Mouse (Mus musculus) liver, embryonic 11.5 days (tissue): ENCODE measurements around the gene Slc7a11. TPM values are rescaled to one million over a fixed set of nuclear protein-coding genes. Genes with fewer than 3 reads are reported as not detected.

Experiments used
- ATAC-seq: fragments of 200-750 bp; cut with Nextera tagmentation; replicated peaks from 2 replicates; pipeline ENCODE4 v1.8.0; 2017; ENCODE audit warnings: moderate number of reproducible peaks, mild to moderate bottlenecking, moderate TSS enrichment, moderate library complexity; ENCODE audit not compliant: low FRiP score
- DNase-seq: peaks from one replicate; pipeline ENCODE4 v3.0.0-alpha.2; 2017; ENCODE audit warnings: low spot score
- H3K27ac ChIP-seq: fragments of 300-500 bp; sonication (generic); 2 replicates; pipeline ENCODE4 v1.5.1; 2014; ENCODE audit warnings: mild to moderate bottlenecking, low read depth, low read length, control low read depth
- H3K27me3 ChIP-seq: fragments of 300-500 bp; sonication (generic); replicated peaks from 2 replicates; pipeline ENCODE4 v1.6.1; 2014; ENCODE audit warnings: low read length, mixed read lengths; ENCODE audit not compliant: control insufficient read depth, insufficient read depth
- H3K36me3 ChIP-seq: fragments of 300-500 bp; sonication (generic); 2 replicates; pipeline ENCODE4 v1.6.1; 2014; ENCODE audit warnings: mild to moderate bottlenecking, low read length, moderate library complexity, mixed read lengths; ENCODE audit not compliant: control insufficient read depth, insufficient read depth
- H3K4me1 ChIP-seq: fragments of 300-500 bp; sonication (generic); replicated peaks from 2 replicates; pipeline ENCODE4 v1.6.1; 2014; ENCODE audit warnings: low read length, mixed read lengths; ENCODE audit not compliant: control insufficient read depth, insufficient read depth
- H3K4me2 ChIP-seq: fragments of 300-500 bp; sonication (generic); 2 replicates; pipeline ENCODE4 v1.6.1; 2014; ENCODE audit warnings: mild to moderate bottlenecking, control low read depth, moderate library complexity
- H3K4me3 ChIP-seq: fragments of 300-500 bp; sonication (generic); 2 replicates; pipeline ENCODE4 v1.5.1; 2014; ENCODE audit warnings: low read depth, low read length, control low read depth
- H3K9ac ChIP-seq: fragments of 300-500 bp; sonication (generic); 2 replicates; pipeline ENCODE4 v1.6.1; 2014; ENCODE audit warnings: low read depth, low read length, control low read depth
- H3K9me3 ChIP-seq: fragments of 300-500 bp; sonication (generic); 2 replicates; pipeline ENCODE4 v1.6.1; 2016; ENCODE audit warnings: low read length, inconsistent platforms, mixed read lengths; ENCODE audit not compliant: control insufficient read depth
- WGBS: fragments of 180-500 bp; shearing (Covaris S2); extraction: QIAGEN DNeasy Blood & Tissue Kit; methylation state at CpG from one replicate; pipeline ENCODE4 v1.1.7; 2014; 5-methylcytosine and 5-hydroxymethylcytosine counted together
- polyA plus RNA-seq: library from polyadenylated mRNA; unstranded; fragments of >200 nt; fragmentation: Nextera tagmentation; extraction: Ambion mirVana; gene quantifications from 2 replicates; pipeline ENCODE4 v1.2.1, GENCODE M21; 2014

Gene Slc7a11
- polyA plus RNA-seq, 1 experiment from 2014 or later, result 0.64 TPM

DNA sequence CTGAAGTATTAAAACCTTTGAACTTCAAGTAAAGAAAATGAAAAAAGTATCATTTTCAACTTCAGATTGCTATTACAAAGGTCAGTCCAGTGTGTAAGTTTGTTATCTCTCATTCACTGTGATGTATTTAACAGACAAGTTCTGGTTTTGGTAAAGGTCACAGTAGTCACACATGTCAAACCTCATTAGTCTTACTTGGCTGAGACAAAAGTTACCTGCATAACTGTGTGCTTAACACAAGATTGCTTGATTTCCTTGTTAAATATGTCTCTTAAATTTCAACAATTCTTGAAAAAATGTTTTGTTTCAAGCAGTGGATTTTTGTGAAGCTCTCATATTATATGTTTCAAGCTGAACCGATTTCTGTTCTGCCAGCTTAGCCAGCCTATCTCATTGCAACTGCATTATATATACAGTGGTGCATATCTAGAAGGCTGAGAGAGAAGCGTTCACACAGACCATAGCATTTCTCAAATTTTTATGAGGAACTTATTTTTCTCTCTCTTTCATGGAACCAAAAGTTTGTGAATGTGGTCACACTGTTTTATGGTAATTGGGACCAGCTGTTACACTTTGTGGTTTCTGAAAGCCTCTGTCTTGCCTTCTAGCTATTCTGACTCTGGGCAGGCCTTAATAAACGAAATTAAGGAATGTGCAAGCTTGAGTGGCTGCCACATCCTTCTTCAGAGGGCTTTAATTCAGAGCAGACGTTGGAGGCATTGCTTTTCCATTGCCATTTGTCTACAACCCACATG, 514.7 kb downstream of the Slc7a11 start:
- Histone ChIP-seq H3K9ac (no peak overlapping the region), H3K9me3 (no peaks in the 10 kb centered on the region), H3K27me3 (no peaks in the 10 kb centered on the region), H3K4me1 (no peaks in the 10 kb centered on the region), H3K4me3 (no peak overlapping the region), H3K36me3 (no peaks in the 10 kb centered on the region), H3K27ac (no peak overlapping the region), H3K4me2 (no peak overlapping the region)
- no peak for ATAC-seq
- 41% methylated on average over 4 of the region's 4 CpGs for WGBS
- no peak for DNase-seq

DNA sequence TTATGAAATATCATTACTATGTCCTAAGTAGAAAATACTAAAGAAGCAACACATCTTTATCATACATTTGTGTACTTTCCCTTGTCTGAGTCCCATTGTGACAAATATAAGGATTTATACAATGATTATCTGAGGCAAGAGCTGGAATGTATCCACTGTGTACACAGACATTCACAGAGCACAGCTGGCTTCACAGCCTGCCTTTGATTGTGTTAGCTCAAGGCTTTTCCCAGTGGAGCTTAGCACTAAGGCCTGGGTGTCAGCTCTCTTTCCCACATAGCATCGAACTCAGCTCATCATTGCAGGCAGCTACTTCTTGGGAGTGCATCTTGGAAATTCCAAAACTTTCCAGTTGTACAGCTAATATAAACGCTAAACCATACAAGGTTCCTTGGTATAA, 529.5 kb downstream of the Slc7a11 start:
- no peak overlapping the region for H3K4me2 ChIP-seq
- H3K27ac ChIP-seq, result no peak overlapping the region
- DNase-seq (no peak), ATAC-seq (no peak)
- WGBS, result 70% methylated on average over 2 of the region's 2 CpGs
- H3K4me1 ChIP-seq, result no peaks in the 10 kb centered on the region
- no peak overlapping the region for H3K4me3 ChIP-seq
- no peak overlapping the region for H3K9ac ChIP-seq
- no peaks in the 10 kb centered on the region for H3K9me3 ChIP-seq
- H3K36me3 ChIP-seq, result no peaks in the 10 kb centered on the region
- no peaks in the 10 kb centered on the region for H3K27me3 ChIP-seq

DNA sequence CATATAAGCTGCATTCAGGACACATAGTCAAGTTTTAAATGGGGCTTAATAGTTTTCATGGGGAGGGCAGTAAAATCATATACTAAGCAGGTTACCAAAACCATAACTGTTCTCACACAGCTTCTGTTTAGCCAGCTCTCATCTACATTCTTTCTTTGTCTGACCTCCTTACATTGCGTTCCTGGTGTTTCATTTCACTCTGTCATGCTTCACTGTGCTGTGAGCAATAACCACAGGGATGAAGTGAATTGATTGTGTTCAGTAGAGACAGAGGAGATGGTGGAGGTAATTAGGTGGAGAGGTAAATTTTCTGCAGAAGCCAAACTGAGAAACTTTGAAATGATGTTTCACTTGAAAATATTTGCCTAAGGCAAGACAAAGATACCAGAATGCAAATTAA, 532.5 kb downstream of the Slc7a11 start:
- no peaks in the 10 kb centered on the region for H3K9me3 ChIP-seq
- ATAC-seq (no peak), DNase-seq (no peak)
- H3K4me2 ChIP-seq, result no peak overlapping the region
- 73% methylated on average over 1 of the region's 1 CpGs for WGBS
- H3K9ac ChIP-seq, result no peak overlapping the region
- no peaks in the 10 kb centered on the region for H3K36me3 ChIP-seq
- H3K27me3 ChIP-seq, result no peaks in the 10 kb centered on the region
- no peak overlapping the region for H3K27ac ChIP-seq
- no peak overlapping the region for H3K4me3 ChIP-seq
- no peaks in the 10 kb centered on the region for H3K4me1 ChIP-seq

DNA sequence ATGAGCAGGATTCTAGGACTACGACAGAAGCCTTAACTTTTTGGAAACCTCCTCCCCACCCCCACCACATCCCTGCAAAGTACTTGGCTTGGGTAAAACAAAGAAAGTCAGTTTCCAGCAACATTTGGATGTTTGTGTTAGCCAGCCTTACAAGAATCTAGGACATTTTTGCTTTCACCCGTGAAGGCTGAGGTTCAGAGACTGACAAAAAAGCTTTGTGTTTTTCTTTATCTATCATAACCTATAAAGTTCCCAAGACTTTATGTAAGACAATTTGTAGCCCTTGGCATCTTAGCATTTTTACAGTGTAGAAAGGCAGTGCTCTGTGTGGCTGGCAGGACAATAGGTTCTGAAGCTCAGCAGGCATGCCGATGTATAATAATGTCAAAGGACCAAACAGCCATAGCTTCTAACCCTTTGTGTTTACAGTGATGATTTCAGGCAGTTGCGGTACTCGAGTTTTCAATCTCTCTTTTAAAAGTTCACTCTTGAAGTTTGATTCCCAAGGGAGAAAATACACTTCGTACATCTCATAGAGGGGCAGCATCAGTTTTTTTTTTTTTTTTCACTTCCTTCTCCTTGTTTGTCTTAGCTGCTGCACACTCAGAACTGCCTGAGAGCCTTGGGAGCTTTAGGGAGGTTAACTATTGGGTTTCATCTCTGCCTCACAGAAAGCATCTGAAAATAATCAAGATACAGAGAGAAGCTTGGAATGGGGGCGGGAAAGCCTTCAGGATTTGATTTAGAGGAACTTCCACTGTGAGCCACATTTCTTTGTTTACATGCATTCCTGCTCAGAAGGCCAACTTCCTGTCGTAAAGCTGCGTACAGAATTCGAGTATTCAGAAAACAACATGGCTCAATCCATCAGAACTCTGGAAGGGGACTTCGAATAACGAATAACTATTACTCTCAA, 534.7 kb downstream of the Slc7a11 start:
- DNase-seq (no peak), ATAC-seq (no peak)
- no peaks in the 10 kb centered on the region for H3K36me3 ChIP-seq
- no peak overlapping the region for H3K4me3 ChIP-seq
- no peak overlapping the region for H3K27ac ChIP-seq
- no peaks in the 10 kb centered on the region for H3K4me1 ChIP-seq
- no peak overlapping the region for H3K4me2 ChIP-seq
- 52% methylated on average over 12 of the region's 12 CpGs for WGBS
- H3K27me3 ChIP-seq, result no peaks in the 10 kb centered on the region
- no peaks in the 10 kb centered on the region for H3K9me3 ChIP-seq
- H3K9ac ChIP-seq, result no peak overlapping the region

DNA sequence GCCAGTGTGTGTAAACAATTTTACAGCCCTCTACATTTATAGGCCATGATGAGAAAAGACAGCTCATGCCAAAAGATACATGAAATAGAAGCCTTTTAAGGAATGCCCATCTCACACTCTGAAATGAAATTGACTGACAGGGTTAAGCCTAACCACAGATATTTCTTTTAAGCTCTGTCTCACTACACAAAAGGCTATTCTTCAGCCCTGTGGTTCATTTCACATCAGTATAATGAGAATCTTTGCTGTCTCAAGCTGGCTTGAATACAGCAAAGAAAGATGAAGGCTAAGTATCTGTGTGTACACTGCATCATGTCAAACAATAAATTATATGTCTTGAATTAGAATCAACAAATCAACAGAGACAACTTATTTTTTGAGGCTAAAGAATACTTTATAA, 549.5 kb downstream of the Slc7a11 start:
- no peak overlapping the region for H3K4me2 ChIP-seq

DNA sequence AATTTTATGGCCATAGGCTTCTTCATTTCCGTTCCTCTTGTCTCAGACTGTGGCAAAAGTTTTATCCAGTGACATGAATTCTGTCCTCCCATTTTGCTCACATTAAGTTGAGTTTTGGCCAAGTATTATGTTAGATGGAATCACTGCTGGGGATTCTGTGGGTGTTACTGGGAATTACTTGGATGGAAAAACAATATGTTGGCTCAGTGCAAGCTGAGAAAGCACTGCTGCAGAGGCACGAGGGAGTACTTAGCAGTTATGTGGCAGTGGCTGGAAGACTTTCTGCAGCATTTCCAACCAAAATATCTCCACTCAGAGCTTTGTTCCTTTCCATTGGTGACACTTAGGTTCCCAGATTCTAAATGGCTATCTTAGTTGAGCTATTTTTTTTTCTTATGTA, 556.1 kb downstream of the Slc7a11 start:
- no peaks in the 10 kb centered on the region for H3K9me3 ChIP-seq
- no peaks in the 10 kb centered on the region for H3K4me1 ChIP-seq
- no peaks in the 10 kb centered on the region for H3K36me3 ChIP-seq
- no peaks in the 10 kb centered on the region for H3K27me3 ChIP-seq
- DNase-seq (no peak), ATAC-seq (no peak)
- no peak overlapping the region for H3K4me3 ChIP-seq
- 71% methylated on average over 2 of the region's 2 CpGs for WGBS
- H3K4me2 ChIP-seq, result no peak overlapping the region
- H3K9ac ChIP-seq, result no peak overlapping the region
- no peak overlapping the region for H3K27ac ChIP-seq

More for the DNA sequence above, 549.5 kb downstream of the Slc7a11 start:
- DNase-seq, result no peak
- Histone ChIP-seq H3K9me3 (no peaks in the 10 kb centered on the region), H3K36me3 (no peaks in the 10 kb centered on the region), H3K27ac (no peak overlapping the region), H3K4me3 (no peak overlapping the region), H3K4me1 (no peaks in the 10 kb centered on the region), H3K27me3 (no peaks in the 10 kb centered on the region), H3K9ac (no peak overlapping the region)
- ATAC-seq, result no peak

DNA sequence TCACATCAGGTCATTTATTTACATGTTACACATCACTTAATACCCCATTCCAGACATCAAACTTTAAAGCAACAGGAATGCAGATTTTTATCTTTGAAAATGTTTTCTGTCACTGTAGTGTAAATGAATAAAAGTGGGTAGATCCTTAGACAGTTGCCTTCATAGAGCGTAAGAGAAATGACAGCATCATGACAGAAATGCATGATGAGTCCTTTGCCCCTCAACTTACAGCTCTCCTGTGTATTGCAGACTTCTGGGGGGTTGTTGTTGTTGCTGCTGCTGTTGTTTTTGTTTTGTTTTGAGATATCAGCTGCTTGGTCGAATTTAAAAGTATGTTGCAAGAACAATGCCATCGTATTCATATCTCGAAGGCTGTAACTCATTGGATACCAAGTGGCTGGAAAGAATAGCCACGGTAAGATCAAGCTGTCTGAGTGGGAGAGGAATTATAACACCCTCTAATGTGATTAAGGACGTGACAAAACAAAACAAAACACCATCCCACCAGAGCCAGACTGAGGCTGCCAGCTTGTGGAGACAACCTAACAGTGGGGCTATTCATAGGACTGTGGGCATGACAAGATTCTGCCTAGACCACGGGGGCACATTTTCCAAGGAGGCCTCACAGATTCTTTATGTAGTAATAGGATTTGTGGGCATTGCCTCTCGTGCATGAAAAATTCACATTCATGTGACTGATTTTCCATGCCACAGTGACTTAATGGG, 557.0 kb downstream of the Slc7a11 start:
- no peak overlapping the region for H3K4me2 ChIP-seq
- H3K27ac ChIP-seq, result no peak overlapping the region
- DNase-seq (no peak), ATAC-seq (no peak)
- 62% methylated on average over 8 of the region's 8 CpGs for WGBS
- H3K4me3 ChIP-seq, result no peak overlapping the region
- no peaks in the 10 kb centered on the region for H3K9me3 ChIP-seq
- H3K36me3 ChIP-seq, result no peaks in the 10 kb centered on the region
- no peaks in the 10 kb centered on the region for H3K27me3 ChIP-seq
- H3K9ac ChIP-seq, result no peak overlapping the region
- no peaks in the 10 kb centered on the region for H3K4me1 ChIP-seq

DNA sequence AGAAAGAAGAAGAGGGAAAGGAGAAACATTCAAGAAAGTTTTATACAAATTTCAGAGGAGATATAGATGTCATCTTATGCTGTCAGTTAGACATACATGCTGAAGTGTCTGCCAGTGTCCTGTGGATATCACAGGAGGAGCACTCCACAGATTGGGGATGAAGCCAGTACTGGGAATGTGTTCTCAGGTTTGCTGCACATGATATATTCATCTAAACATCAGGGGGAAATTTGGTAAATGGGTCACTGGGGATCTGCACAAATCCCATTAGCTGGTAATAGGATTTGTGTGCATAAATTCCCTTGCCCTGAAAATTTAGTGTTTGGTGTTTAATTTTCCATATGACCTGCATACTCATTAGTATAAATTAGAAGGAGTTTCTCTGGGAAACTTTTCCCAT, 562.9 kb downstream of the Slc7a11 start:
- Histone ChIP-seq H3K4me1 (no peaks in the 10 kb centered on the region), H3K4me2 (no peak overlapping the region), H3K36me3 (no peaks in the 10 kb centered on the region), H3K9me3 (no peaks in the 10 kb centered on the region), H3K4me3 (no peak overlapping the region), H3K9ac (no peak overlapping the region), H3K27me3 (no peaks in the 10 kb centered on the region), H3K27ac (no peak overlapping the region)
- DNase-seq, result no peak
- ATAC-seq, result no peak
